Mouse (Mus musculus): ENCODE data around the gene Srgn. TPM values are rescaled to one million over a fixed set of nuclear protein-coding genes. Genes with fewer than 3 reads are reported as not detected.

Gene Srgn
- total and polyA plus RNA-seq, 2 experiments from 2014 or later, result 17.4 to 19.9 TPM

GRCm38 (mm10) chr10:62553611-62554091 lies 26.4 kb upstream of the Srgn start:
- 82% methylated on average over 12 of the region's 12 CpGs for WGBS
- no peak overlapping the region for H3K4me2 ChIP-seq (ENCODE audit: low read depth)
- no peak for ATAC-seq
- H3K36me3 ChIP-seq (ENCODE audit: insufficient read depth), result peaks cover 6% of the 10 kb centered on the region; the same call in 1 of the 2 replicates
- H3K9ac ChIP-seq, result no peak overlapping the region
- H3K9me3 ChIP-seq (ENCODE audit: low read length), result no peaks in the 10 kb centered on the region
- H3K4me3 ChIP-seq (ENCODE audit: low read depth, low read length), result no peak overlapping the region
- no peak for TF ChIP-seq CTCF (IDR thresholded peaks at IDR 0.05; ENCODE audit: low read depth)
- DNase-seq, result no peak
- H3K27me3 ChIP-seq (ENCODE audit: insufficient read depth, low read length), result no peaks in the 10 kb centered on the region
- no peaks in the 10 kb centered on the region for H3K4me1 ChIP-seq (ENCODE audit: insufficient read depth)
- no peak overlapping the region for H3K27ac ChIP-seq (ENCODE audit: low read depth, low read length)

DNA sequence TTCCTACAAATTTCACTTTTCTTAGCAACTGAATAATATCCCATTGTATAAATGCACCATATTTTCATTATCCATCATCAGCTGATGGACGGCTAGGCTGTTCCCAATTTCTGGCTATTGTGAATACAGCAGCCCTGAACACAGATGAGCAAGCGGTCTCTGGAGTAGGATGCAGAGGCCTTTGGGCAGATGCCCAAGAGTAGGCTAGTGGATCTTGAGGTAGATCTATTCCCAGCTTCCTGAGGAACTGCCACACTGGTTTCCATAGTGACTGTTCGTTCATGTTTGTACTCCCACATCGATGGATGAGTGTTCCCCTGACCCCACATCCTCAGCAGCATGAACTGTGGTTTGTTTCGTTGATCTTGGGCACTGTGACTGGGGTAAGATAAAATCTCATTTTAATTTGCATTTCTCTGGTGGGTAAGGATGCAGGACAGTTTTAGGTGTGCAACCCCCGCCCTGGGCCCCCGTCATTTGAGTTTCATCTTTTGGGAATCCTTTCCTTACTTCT lies 23.6 kb upstream of the Srgn start:
- Histone ChIP-seq H3K9ac (no peak overlapping the region), H3K9me3 (ENCODE audit: low read length) (no peaks in the 10 kb centered on the region), H3K27ac (ENCODE audit: low read depth, low read length) (no peak overlapping the region), H3K4me2 (ENCODE audit: low read depth) (no peak overlapping the region), H3K36me3 (ENCODE audit: insufficient read depth) (no peaks in the 10 kb centered on the region), H3K4me3 (ENCODE audit: low read depth, low read length) (no peak overlapping the region), H3K4me1 (ENCODE audit: insufficient read depth) (no peaks in the 10 kb centered on the region), H3K27me3 (ENCODE audit: insufficient read depth, low read length) (no peaks in the 10 kb centered on the region)
- no peak for DNase-seq
- ATAC-seq, result no peak
- 84% methylated on average over 7 of the region's 7 CpGs for WGBS
- TF ChIP-seq CTCF (IDR thresholded peaks at IDR 0.05; ENCODE audit: low read depth), result no peak

DNA sequence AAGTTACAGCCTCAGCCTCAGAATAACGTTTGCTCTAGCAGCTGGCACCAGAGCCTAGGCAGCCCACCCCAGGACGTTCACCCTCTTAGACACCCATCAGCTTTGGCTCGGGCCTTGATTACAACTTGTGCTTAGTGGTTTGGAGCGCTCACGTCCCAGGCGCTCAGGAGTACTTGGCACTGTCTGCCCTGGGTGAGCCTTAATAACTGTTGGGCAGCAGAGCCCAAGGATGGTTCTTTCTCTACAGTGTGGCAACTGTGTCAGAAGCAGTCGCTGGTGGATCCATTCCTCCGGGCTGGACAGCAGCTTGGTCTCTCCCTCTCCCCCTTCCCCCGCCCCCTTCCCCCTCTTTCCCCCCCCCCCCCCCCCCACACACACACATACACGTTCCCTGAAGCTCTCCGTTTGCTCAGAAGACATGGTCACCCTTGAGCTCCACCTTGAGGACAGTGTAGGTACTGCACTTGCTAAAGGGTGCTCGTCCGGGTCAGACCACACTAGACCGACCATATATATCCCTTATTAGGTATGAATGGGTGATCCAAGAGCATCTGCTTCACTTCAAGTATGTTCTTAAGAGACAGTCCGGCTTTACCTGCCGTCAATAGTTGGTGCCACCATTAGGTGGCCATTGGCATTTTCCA lies 22.4 kb upstream of the Srgn start:
- H3K4me1 ChIP-seq (ENCODE audit: insufficient read depth), result no peaks in the 10 kb centered on the region
- H3K9me3 ChIP-seq (ENCODE audit: low read length), result no peaks in the 10 kb centered on the region
- DNase-seq, result peak; percentile 43
- no peak overlapping the region for H3K4me2 ChIP-seq (ENCODE audit: low read depth)
- no peaks in the 10 kb centered on the region for H3K36me3 ChIP-seq (ENCODE audit: insufficient read depth)
- TF ChIP-seq CTCF (IDR thresholded peaks at IDR 0.05; ENCODE audit: low read depth), result peak; percentile 74
- H3K9ac ChIP-seq, result no peak overlapping the region
- H3K27ac ChIP-seq (ENCODE audit: low read depth, low read length), result no peak overlapping the region
- ATAC-seq, result peak; percentile 27; the same call in 1 of the 2 replicates
- WGBS, result 31% methylated on average over 15 of the region's 16 CpGs
- H3K4me3 ChIP-seq (ENCODE audit: low read depth, low read length), result no peak overlapping the region
- no peaks in the 10 kb centered on the region for H3K27me3 ChIP-seq (ENCODE audit: insufficient read depth, low read length)

DNA sequence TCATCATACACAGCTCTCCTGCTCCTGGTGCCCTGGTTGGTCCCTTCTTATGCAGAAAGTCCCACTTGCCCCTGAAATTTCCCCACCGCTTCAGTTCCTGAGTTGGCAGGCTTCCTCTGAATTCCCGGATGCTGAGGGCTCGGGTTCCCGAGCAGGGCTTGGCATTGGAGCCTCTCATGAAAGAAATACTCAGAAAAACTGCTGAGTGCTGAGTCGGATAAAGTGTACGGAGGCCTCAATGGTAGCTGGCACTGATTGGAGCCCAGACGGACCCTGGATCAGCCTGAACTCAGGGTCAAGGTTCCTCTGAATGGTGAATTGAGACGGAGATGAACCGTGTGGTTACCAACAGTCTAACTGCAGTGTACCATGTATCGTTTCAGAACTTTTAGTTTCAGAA lies 19.2 kb upstream of the Srgn start:
- no peak overlapping the region for H3K9ac ChIP-seq
- H3K4me3 ChIP-seq (ENCODE audit: low read depth, low read length), result no peak overlapping the region
- no peak for TF ChIP-seq CTCF (IDR thresholded peaks at IDR 0.05; ENCODE audit: low read depth)
- H3K36me3 ChIP-seq (ENCODE audit: insufficient read depth), result no peaks in the 10 kb centered on the region
- no peaks in the 10 kb centered on the region for H3K9me3 ChIP-seq (ENCODE audit: low read length)
- no peak overlapping the region for H3K27ac ChIP-seq (ENCODE audit: low read depth, low read length)
- WGBS, result 77% methylated on average over 10 of the region's 10 CpGs
- no peak overlapping the region for H3K4me2 ChIP-seq (ENCODE audit: low read depth)
- ATAC-seq (no peak), DNase-seq (no peak)
- H3K27me3 ChIP-seq (ENCODE audit: insufficient read depth, low read length), result no peaks in the 10 kb centered on the region
- no peaks in the 10 kb centered on the region for H3K4me1 ChIP-seq (ENCODE audit: insufficient read depth)

DNA sequence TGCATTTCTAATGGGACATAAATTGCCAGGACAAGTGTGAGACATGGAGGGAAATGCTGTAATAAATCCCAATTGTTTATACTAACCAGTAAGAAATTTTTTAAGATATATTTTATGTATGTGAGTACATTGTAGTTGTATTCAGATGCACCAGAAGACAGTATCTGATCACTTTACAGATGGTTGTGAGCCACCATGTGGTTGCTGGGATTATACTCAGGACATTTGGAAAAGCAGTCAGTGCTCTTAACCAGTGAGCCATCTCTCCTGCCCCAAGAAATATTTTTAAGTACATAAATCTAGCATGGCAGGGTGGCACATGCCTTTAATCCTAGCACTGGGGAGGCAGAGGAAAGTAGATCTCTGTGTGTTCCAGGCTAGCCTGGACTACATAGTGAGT lies 18.5 kb upstream of the Srgn start:
- Histone ChIP-seq H3K9ac (no peak overlapping the region), H3K36me3 (ENCODE audit: insufficient read depth) (no peaks in the 10 kb centered on the region), H3K9me3 (ENCODE audit: low read length) (no peaks in the 10 kb centered on the region), H3K4me3 (ENCODE audit: low read depth, low read length) (no peak overlapping the region), H3K4me2 (ENCODE audit: low read depth) (no peak overlapping the region), H3K27me3 (ENCODE audit: insufficient read depth, low read length) (no peaks in the 10 kb centered on the region), H3K27ac (ENCODE audit: low read depth, low read length) (no peak overlapping the region), H3K4me1 (ENCODE audit: insufficient read depth) (no peaks in the 10 kb centered on the region)
- no peak for DNase-seq
- peak; percentile 23 for TF ChIP-seq CTCF (IDR thresholded peaks at IDR 0.05; ENCODE audit: low read depth)
- ATAC-seq, result no peak

DNA sequence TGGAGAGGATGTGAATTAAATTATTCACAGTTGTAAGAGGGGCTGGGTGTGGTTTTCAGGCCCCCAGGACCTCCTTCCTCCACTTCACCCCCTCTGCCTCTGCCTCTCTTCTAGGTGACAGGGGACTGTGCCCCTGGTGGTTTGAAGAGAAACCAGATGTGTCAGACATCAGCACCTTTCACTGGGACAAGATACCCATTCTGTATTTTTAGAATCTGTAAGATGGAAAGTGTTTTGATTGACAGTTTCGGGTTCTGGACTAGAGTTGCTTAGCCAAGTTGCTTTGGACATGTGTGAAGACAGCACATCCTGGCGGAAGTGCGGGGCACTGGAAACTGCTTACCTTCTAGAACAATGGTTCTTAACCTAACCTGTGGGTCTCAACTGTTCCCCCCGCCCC lies 17.1 kb upstream of the Srgn start:
- ATAC-seq, result no peak

DNA sequence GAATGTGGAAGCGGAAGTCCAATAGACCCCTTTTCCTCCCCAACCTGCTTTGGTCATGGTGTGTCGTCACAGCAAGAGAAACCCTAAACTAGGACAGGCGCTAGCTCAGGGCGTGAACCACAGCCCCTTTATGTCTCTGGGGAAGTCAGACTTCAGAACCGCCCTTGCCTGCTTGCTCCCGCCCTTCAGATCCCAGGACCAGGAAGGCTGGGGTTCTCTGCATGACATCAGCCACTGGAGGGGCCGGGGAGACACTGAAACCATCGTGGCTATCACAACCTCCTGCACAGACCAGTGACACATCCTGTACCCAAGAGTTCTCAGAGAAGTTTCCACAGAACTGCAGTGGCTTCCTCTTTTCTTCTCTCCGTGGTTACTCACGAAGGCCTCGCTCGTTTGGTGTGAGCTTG lies 16.2 kb upstream of the Srgn start:
- no peak for TF ChIP-seq CTCF (IDR thresholded peaks at IDR 0.05; ENCODE audit: low read depth)
- WGBS, result 84% methylated on average over 12 of the region's 12 CpGs
- no peak for ATAC-seq

More for the DNA sequence above, 17.1 kb upstream of the Srgn start:
- Histone ChIP-seq H3K9ac (no peak overlapping the region), H3K4me2 (ENCODE audit: low read depth) (no peak overlapping the region), H3K36me3 (ENCODE audit: insufficient read depth) (no peaks in the 10 kb centered on the region), H3K9me3 (ENCODE audit: low read length) (no peaks in the 10 kb centered on the region), H3K4me1 (ENCODE audit: insufficient read depth) (no peaks in the 10 kb centered on the region), H3K27ac (ENCODE audit: low read depth, low read length) (no peak overlapping the region), H3K4me3 (ENCODE audit: low read depth, low read length) (no peak overlapping the region), H3K27me3 (ENCODE audit: insufficient read depth, low read length) (no peaks in the 10 kb centered on the region)
- no peak for DNase-seq
- no peak for TF ChIP-seq CTCF (IDR thresholded peaks at IDR 0.05; ENCODE audit: low read depth)
- WGBS, result 89% methylated on average over 4 of the region's 4 CpGs

More for the DNA sequence above, 16.2 kb upstream of the Srgn start:
- no peak overlapping the region for H3K27ac ChIP-seq (ENCODE audit: low read depth, low read length)
- no peaks in the 10 kb centered on the region for H3K4me1 ChIP-seq (ENCODE audit: insufficient read depth)
- no peak overlapping the region for H3K4me3 ChIP-seq (ENCODE audit: low read depth, low read length)
- no peak for DNase-seq
- H3K9me3 ChIP-seq (ENCODE audit: low read length), result no peaks in the 10 kb centered on the region
- no peaks in the 10 kb centered on the region for H3K27me3 ChIP-seq (ENCODE audit: insufficient read depth, low read length)
- no peak overlapping the region for H3K4me2 ChIP-seq (ENCODE audit: low read depth)
- no peaks in the 10 kb centered on the region for H3K36me3 ChIP-seq (ENCODE audit: insufficient read depth)
- no peak overlapping the region for H3K9ac ChIP-seq
